Mouse (Mus musculus): ENCODE data around the gene Pcgf6. TPM values are rescaled to one million over a fixed set of nuclear protein-coding genes. Genes with fewer than 3 reads are reported as not detected.
A peak's percentile ranks its signal among the peaks of the same experiment; 100 is the strongest.

The Pcgf6 gene
- polyA plus RNA-seq, 1 experiment from 2014 or later: 31.1 TPM

DNA sequence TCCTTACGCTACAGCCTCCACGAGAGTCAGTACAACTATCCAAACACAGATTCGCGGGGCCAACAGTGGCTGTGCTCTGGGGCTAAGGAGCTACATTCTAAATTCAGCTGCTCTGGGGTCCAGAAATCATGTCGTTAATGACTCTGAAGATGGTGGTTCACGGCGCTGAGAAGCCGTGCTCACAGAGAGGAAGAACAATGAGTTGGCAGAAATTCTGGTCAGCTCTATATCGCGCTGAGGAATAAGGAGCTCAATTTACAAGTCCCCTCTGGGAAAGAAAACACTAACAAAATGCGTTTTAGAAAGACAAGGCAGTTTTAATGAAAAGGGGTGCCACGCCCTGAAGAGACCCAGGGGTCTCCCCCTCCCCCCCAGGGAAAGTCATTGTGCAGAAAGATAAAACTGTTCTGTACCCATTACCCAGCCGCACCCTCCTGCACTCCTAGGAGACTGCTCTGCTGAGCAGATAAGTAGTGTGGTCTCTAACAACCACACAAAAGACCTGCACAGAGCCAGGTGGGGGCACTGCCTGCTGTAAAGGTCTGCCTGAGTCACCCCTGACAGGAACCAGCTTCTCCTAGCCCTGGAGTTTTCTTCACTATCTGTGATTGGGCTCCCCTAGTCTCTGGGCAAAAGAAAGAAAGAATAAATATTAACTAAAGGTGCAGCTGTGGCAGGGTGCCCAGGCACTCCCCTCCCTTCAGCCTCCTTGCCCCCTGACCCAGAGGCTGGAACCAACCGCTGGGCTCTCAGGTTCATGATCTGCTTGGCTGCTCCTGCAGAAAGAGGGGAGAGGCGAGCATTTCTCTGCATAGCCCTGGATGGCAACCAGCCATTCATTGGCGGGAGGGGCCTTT lies 62.2 kb downstream of the Pcgf6 start:
- Histone ChIP-seq H3K9me3 (ENCODE audit: control insufficient read depth, low read length) (no peaks in the 10 kb centered on the region), H3K36me3 (ENCODE audit: control insufficient read depth, insufficient read depth, low read length) (no peaks in the 10 kb centered on the region), H3K4me1 (replicated peaks; ENCODE audit: control insufficient read depth, insufficient read depth, low read length) (peaks cover 3% of the 10 kb centered on the region; the same call in 1 of the 2 replicates), H3K4me3 (ENCODE audit: low read depth, low read length) (no peak overlapping the region), H3K27me3 (replicated peaks; ENCODE audit: control insufficient read depth, insufficient read depth, low read length) (no peaks in the 10 kb centered on the region), H3K9ac (ENCODE audit: low read length) (no peak overlapping the region), H3K27ac (ENCODE audit: low read depth) (peak overlapping the region; percentile 1; the same call in 1 of the 2 replicates), H3K4me2 (ENCODE audit: low read length) (no peak overlapping the region)
- 56% methylated on average over 16 of the region's 16 CpGs for WGBS
- ATAC-seq (replicated peaks; ENCODE audit: low FRiP score, low TSS enrichment, low read depth): peak; percentile 70; the same call in 1 of the 2 replicates
- DNase-seq (ENCODE audit: low spot score): no peak

DNA sequence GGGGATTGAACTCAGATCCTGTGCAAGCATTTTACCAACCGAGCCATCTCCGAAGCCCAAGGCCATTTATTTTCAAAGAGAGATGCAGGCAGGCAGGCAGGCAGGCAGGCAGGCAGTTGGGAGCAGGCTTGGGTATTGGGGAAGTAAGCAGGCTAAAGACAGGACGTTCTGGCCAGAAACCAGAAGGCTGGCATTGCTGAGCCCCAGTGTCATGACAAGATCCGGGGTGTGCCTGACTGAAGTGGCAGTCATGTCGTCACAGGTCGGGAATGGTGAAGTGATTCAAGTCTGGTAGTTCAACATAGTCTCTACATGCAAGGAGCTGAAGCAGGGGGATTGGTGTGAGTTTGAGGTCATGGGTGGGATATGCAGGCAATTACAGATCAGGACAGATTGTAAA lies 63.1 kb downstream of the Pcgf6 start:
- H3K9ac ChIP-seq (ENCODE audit: low read length): no peak overlapping the region
- DNase-seq (ENCODE audit: low spot score): no peak
- H3K4me3 ChIP-seq (ENCODE audit: low read depth, low read length): no peak overlapping the region
- WGBS: 77% methylated on average over 6 of the region's 6 CpGs
- H3K36me3 ChIP-seq (ENCODE audit: control insufficient read depth, insufficient read depth, low read length): no peaks in the 10 kb centered on the region
- H3K27ac ChIP-seq (ENCODE audit: low read depth): no peak overlapping the region
- H3K27me3 ChIP-seq (replicated peaks; ENCODE audit: control insufficient read depth, insufficient read depth, low read length): no peaks in the 10 kb centered on the region
- peaks cover 3% of the 10 kb centered on the region; the same call in 1 of the 2 replicates for H3K4me1 ChIP-seq (replicated peaks; ENCODE audit: control insufficient read depth, insufficient read depth, low read length)
- ATAC-seq (replicated peaks; ENCODE audit: low FRiP score, low TSS enrichment, low read depth): no peak
- H3K9me3 ChIP-seq (ENCODE audit: control insufficient read depth, low read length): no peaks in the 10 kb centered on the region
- no peak overlapping the region for H3K4me2 ChIP-seq (ENCODE audit: low read length)

DNA sequence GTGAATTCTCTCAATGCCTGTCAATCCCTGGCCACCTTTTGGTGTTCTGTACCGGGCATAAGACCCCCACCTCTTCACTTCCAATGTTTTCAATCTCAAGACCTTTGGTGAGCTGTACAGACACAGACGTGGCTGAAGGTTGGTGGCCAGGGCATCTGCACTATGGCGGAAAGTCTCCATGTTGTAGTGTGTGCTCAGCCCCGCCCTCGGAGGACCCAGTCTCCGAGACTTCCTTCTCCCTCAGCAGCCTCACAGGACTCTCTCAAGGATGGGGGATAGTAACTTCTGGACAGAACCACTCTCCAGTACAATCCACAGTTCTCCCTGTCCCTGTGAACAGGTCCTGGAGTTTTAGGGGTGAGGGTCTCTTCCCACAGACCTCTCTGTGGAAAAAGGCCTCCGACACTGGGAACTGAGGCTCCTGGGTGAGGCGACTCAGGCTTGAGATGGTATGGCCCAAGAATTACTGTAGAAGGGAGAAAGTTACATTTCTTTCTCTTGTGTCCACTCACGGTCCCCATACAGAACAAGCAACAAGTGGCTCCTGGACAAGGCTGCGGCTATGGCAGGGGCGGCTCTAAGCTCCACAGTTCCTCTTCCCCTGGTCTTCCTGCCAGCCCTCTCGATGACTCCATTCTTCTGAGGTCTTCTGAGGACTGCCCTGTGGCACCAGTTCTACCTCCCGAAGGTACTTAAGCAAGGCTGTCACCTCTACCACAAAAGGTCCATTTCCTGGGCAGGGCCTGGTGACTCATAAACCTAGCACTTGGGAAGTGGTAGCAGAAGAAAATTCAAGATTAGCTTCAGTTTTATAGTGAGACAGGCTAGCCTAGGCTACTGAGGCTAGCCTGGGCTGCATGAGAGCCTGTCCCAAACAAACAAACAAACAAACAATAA lies 65.7 kb downstream of the Pcgf6 start:
- no peak overlapping the region for H3K4me2 ChIP-seq (ENCODE audit: low read length)
- H3K4me3 ChIP-seq (ENCODE audit: low read depth, low read length): no peak overlapping the region
- no peaks in the 10 kb centered on the region for H3K36me3 ChIP-seq (ENCODE audit: control insufficient read depth, insufficient read depth, low read length)
- H3K9me3 ChIP-seq (ENCODE audit: control insufficient read depth, low read length): no peaks in the 10 kb centered on the region
- no peak for ATAC-seq (replicated peaks; ENCODE audit: low FRiP score, low TSS enrichment, low read depth)
- no peak for DNase-seq (ENCODE audit: low spot score)
- H3K27me3 ChIP-seq (replicated peaks; ENCODE audit: control insufficient read depth, insufficient read depth, low read length): no peaks in the 10 kb centered on the region
- peaks cover 3% of the 10 kb centered on the region; the same call in 1 of the 2 replicates for H3K4me1 ChIP-seq (replicated peaks; ENCODE audit: control insufficient read depth, insufficient read depth, low read length)
- no peak overlapping the region for H3K27ac ChIP-seq (ENCODE audit: low read depth)
- no peak overlapping the region for H3K9ac ChIP-seq (ENCODE audit: low read length)
- WGBS: 82% methylated on average over 13 of the region's 13 CpGs

DNA sequence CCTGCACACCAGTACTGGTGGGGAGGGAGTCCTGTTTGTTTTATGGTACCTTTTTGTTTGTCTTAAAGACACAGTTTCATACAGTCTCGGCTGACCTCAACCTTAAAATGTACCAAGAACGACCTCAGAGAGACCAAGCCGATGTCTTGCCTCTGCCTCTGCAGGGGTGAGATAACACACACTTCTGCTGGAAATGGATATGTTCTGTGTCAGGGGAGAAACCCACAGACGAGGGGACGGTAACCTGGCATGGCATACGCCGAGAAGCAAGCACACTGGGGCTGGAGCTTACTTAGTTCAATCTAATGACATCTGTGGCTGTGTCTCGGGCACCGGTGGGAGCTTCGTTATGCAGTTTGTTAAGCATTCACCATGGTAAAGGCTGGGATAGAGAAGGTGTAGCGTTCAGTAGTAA lies 66.7 kb downstream of the Pcgf6 start:
- Histone ChIP-seq H3K27me3 (replicated peaks; ENCODE audit: control insufficient read depth, insufficient read depth, low read length) (no peaks in the 10 kb centered on the region), H3K36me3 (ENCODE audit: control insufficient read depth, insufficient read depth, low read length) (no peaks in the 10 kb centered on the region), H3K4me3 (ENCODE audit: low read depth, low read length) (no peak overlapping the region), H3K27ac (ENCODE audit: low read depth) (peak overlapping the region; percentile 38; the same call in 1 of the 2 replicates), H3K9ac (ENCODE audit: low read length) (no peak overlapping the region), H3K4me2 (ENCODE audit: low read length) (peak overlapping the region; percentile 11; the same call in 1 of the 2 replicates), H3K9me3 (ENCODE audit: control insufficient read depth, low read length) (no peaks in the 10 kb centered on the region), H3K4me1 (replicated peaks; ENCODE audit: control insufficient read depth, insufficient read depth, low read length) (peaks cover 3% of the 10 kb centered on the region; the same call in 1 of the 2 replicates)
- WGBS: 35% methylated on average over 11 of the region's 11 CpGs
- DNase-seq (ENCODE audit: low spot score): no peak
- 0 out of 2 replicates have a peak, but pooled peaks have one; percentile 59 for ATAC-seq (replicated peaks; ENCODE audit: low FRiP score, low TSS enrichment, low read depth)

Other genes starting within 250 kb of the Pcgf6 start
- gene Ina, start 36.2 kb downstream of the Pcgf6 start, polyA plus RNA-seq (2014; fragmentation: Nextera tagmentation; extraction: Ambion mirVana): 18.3 and 19.2 TPM in 2 replicates
- gene Nt5c2, start 35.8 kb downstream of the Pcgf6 start, polyA plus RNA-seq (2014; fragmentation: Nextera tagmentation; extraction: Ambion mirVana): 55.1 and 64.1 TPM in 2 replicates
- 8.3 and 8.8 TPM in 2 replicates for gene Taf5, start 16.8 kb upstream of the Pcgf6 start, polyA plus RNA-seq (2014; fragmentation: Nextera tagmentation; extraction: Ambion mirVana)
- gene Usmg5, start 39.7 kb upstream of the Pcgf6 start, polyA plus RNA-seq (2014; fragmentation: Nextera tagmentation; extraction: Ambion mirVana): 1,243 and 1,445 TPM in 2 replicates
- 11.7 and 12.6 TPM in 2 replicates for gene Pdcd11, start 39.9 kb upstream of the Pcgf6 start, polyA plus RNA-seq (2014; fragmentation: Nextera tagmentation; extraction: Ambion mirVana)
- 2.5 and 3.1 TPM in 2 replicates for gene Calhm2, start 87.4 kb upstream of the Pcgf6 start, polyA plus RNA-seq (2014; fragmentation: Nextera tagmentation; extraction: Ambion mirVana)
- not detected in 2 replicates for gene Calhm1, start 93.3 kb upstream of the Pcgf6 start, polyA plus RNA-seq (2014; fragmentation: Nextera tagmentation; extraction: Ambion mirVana)
- gene Calhm3, start 106.9 kb upstream of the Pcgf6 start, polyA plus RNA-seq (2014; fragmentation: Nextera tagmentation; extraction: Ambion mirVana): not detected in 2 replicates
- 8.6 and 9.1 TPM in 2 replicates for gene Neurl1a, start 127.9 kb upstream of the Pcgf6 start, polyA plus RNA-seq (2014; fragmentation: Nextera tagmentation; extraction: Ambion mirVana)

All from intestine, embryonic 14.5 days (tissue).